Mouse (Mus musculus): ENCODE results near the gene Slc25a35.
"Not testable (repeated sequence)": the region's sequence is repeated elsewhere in the genome, so short reads cannot be mapped to it uniquely, and the experiment has no call there.

The Slc25a35 gene

GRCm38 (mm10) chr11:69008182-69009121 lies 40.5 kb downstream of the Slc25a35 start, which contains the start of gene Pfas:
Gene Pfas (minus strand): TSS chr11:69008460.
- DNase-seq (ENCODE audit: low read depth) = peak; percentile 46

DNA sequence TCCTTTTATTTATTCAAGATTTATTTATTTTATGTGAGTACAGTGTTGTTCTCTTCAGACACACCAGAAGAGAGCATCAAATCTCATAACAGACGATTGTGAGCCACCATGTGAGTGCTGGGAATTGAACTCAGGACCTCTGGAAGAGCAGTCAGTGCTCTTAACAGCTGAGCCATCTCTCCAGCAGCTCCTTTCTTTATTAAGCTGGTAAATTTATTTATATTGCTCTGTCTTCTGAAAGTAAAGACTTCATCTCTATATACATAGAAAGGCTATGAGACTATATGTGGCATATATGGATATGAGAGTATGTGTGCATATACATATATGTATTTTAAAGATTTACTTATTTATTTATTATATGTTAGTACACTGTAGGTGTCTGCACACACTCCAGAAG lies 41.6 kb downstream of the Slc25a35 start:
- DNase-seq (ENCODE audit: low read depth) = no peak

DNA sequence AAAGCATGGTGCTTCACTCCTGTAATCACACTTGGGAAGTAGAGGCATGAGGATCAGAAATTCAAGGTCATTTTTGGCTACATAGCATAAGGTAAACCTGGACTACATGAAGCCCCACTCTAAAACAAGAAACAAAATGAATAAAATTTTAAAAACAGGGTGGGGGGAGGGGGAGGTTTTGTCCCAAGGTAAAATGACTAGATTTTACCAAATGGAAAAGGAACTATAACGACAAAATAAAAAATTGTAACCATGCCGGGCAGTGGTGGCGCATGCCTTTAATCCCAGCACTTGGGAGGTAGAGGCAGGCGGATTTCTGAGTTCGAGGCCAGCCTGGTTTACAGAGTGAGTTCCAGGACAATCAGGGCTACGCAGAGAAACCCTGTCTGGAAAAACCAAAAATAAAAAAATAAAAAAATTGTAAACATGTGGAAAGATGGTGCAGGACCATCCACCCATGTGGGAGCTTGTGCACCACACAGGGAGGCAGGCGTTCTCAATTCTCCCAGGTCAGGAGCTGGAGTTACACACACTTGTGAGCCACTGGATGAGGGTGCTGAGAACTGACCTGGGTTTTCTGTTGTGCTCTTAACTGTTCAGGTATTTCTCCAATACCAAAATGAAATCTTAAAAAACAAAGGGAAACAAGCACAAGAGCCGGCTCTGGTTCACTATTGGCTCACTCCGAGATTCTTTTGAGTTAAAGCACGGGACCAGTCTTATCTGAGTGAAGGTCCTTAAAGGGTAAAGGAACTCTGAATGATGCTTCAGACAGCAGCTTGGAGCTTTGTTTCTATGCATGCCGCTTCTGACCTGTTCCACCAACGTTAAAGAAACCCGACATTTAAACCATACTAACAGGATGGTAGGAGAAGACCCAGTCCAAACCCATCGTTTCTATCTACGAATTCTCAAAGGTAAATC lies 42.7 kb downstream of the Slc25a35 start:
- no peak for DNase-seq (ENCODE audit: low read depth)

DNA sequence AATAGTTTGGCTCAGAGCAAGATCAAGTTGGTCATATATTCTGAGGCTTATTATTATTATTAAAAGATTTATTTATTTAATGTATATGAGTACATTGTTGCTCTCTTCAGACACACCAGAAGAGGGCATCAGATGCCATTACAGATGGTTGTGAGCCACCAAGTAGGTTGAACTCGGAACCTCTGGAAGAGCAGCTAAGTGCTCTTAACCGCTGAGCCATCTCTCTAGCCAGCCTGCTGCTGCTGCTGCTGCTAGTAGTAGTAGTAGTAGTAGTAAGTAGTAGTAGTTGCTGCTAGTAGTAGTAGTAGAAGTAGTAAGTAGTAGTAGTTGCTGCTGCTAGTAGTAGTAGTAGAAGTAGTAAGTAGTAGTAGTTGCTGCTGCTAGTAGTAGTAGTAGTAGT lies 43.5 kb downstream of the Slc25a35 start:
- not testable (repeated sequence) for DNase-seq (ENCODE audit: low read depth)

- peak; percentile 85 for DNase-seq (ENCODE audit: low read depth)
Observed at GRCm38 (mm10) chr11:69012071-69012601, 44.2 kb downstream of the Slc25a35 start.

DNA sequence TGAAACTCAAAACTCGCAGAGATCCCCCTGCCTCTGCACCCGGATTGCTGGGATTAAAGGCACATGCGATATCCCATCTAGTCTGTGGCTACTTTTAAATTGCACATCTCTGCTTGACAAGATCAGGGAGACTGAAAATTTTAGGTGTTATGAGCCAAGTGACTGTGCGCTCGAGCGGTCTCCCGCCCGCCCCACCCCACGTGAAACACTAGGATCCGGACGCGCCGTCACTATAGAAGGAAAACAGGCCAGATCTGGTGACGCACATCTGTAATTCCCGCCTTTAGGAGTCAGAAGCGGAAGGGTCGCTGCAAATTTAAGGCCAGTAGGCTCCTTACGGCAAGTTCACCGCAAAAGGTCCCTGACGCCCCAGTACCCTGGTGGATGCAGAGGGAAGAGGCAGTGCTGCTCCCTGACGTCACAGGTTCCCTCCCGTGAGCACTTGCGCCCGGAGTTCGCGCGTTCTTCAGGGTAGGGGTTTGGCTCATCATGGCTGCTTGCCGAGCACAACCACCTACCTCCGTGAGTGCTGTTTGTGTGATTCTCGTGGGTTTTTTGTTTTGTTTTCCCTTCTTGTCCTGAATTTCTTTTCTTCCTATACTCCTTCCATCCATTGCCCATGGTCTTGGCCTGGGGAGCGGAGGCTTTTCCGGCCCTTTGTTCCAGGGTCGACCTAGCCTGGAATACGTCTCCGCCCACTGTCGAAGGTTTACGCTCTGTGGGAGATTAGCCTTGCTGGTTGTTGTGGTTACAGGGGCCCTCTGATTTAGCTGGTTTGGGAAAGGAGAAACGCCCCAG lies 47.9 kb downstream of the Slc25a35 start, which contains the start of gene Ctc1:
Gene Ctc1, plus strand, starts transcription at position 268 of the 798 bp plus-strand sequence.
- DNase-seq (ENCODE audit: low read depth) = peak; percentile 85

DNA sequence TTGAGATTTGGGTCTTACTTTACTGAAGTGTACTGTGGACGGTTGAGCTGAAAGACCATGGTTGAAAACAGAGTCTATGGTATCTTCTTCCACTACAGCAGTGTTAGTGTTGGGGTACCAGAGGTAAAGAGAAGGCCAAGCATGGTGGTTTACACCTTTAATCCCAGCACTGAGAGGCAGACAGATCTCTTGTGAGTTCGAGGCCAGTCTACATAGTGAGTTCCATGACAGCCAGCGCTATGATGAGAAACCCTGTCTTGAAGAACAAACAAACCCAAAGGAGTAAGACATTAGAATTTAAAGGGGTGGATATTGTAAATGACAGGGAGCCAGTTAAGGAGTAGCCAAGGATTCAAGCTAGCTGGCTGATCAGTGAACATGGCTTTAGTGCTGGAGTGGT lies 48.8 kb downstream of the Slc25a35 start:
- DNase-seq (ENCODE audit: low read depth) = no peak

DNA sequence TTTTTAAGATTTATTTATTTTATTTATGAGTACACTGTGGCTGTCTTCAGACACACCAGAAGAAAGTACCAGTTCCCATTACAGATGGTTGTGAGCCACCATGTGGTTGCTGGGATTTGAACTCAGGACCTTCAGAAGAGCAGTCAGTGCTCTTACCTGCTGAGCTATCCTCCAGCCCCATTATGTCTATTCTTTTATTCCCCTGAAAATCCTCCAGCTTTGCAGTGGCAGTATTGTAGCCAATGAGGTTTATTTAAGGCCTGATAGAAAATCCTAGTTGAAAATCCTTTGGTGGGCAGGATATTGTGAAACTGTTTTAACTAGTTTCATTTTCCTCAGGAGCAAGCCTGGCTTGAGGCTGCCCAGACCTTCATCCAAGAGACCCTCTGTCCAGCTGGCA lies 52.8 kb downstream of the Slc25a35 start:
- no peak for DNase-seq (ENCODE audit: low read depth)

Data from fibroblast of lung, adult 2 months (primary cell).